Mouse (Mus musculus) MEL (cell line): ENCODE measurements at regions not wholly inside any gene's neighbourhood (a gene's known extent, or its start where the extent isn't known, plus 50 kb on each side); places are given as distances from the start of the nearest gene placed in this dataset.

Source experiments
- DNase-seq: peaks from one replicate; pipeline ENCODE4 v3.0.0; 2011; ENCODE audit warnings: low read depth, low spot score
- H3K27ac ChIP-seq: 2 replicates; pipeline ENCODE4 v1.5.1; 2012; ENCODE audit warnings: low read depth, mild to moderate bottlenecking, control low read depth, low read length, moderate library complexity; ENCODE audit not compliant: control insufficient read depth
- H3K27me3 ChIP-seq, 2 experiments: fragments of 150-350 bp in 1 of 2; sonication (generic) in 1 of 2; 2 replicates each; pipeline ENCODE4 v1.6.1; 2012; ENCODE audit warnings: low read length in 2 of 2, mild to moderate bottlenecking in 2 of 2, improper control_type of control experiment in 1 of 2, moderate library complexity in 1 of 2; ENCODE audit not compliant: insufficient read depth in 2 of 2, control insufficient read depth in 1 of 2
- H3K36me3 ChIP-seq, 2 experiments: 2 replicates each; pipeline ENCODE4 v1.6.1; 2012 to 2014; ENCODE audit warnings: low read length in 2 of 2, improper control_type of control experiment in 1 of 2, inconsistent platforms in 1 of 2, mild to moderate bottlenecking in 1 of 2; ENCODE audit not compliant: insufficient read depth in 2 of 2, control insufficient read depth in 1 of 2
- H3K4me1 ChIP-seq, 2 experiments: fragments of 150-350 bp in 1 of 2; sonication (generic) in 1 of 2; 2 replicates each; pipeline ENCODE4 v1.6.1; 2012; ENCODE audit warnings: low read length in 2 of 2, improper control_type of control experiment in 1 of 2, mild to moderate bottlenecking in 1 of 2; ENCODE audit not compliant: insufficient read depth in 2 of 2, control insufficient read depth in 1 of 2
- H3K4me3 ChIP-seq, 2 experiments: fragments of 150-350 bp in 1 of 2; sonication (generic) in 1 of 2; 2 replicates each; pipeline ENCODE4 v1.5.1; 2012; ENCODE audit warnings: low read depth in 2 of 2, low read length in 2 of 2, mild to moderate bottlenecking in 2 of 2, moderate library complexity in 2 of 2, control low read depth in 1 of 2, improper control_type of control experiment in 1 of 2; ENCODE audit not compliant: control insufficient read depth in 1 of 2, insufficient read depth in 1 of 2
- H3K79me2 ChIP-seq: 2 replicates; pipeline ENCODE4 v1.6.1; 2012; ENCODE audit warnings: mild to moderate bottlenecking, low read length, moderate library complexity; ENCODE audit not compliant: control insufficient read depth, poor library complexity, insufficient read depth
- H3K9ac ChIP-seq: 2 replicates; pipeline ENCODE4 v1.6.1; 2012; ENCODE audit warnings: low read depth, mild to moderate bottlenecking, control low read depth, low read length, moderate library complexity; ENCODE audit not compliant: control insufficient read depth, poor library complexity, severe bottlenecking
- H3K9me3 ChIP-seq: fragments of 150-350 bp; sonication (generic); replicated peaks from 2 replicates; pipeline ENCODE4 v1.6.1; 2012; ENCODE audit warnings: mild to moderate bottlenecking, low read length, improper control_type of control experiment, moderate library complexity; ENCODE audit not compliant: insufficient read depth
- CHD1 ChIP-seq: IDR thresholded peaks from 2 replicates; pipeline ENCODE4 v1.6.1; 2012; ENCODE audit warnings: low read depth, mild to moderate bottlenecking, inconsistent platforms, low read length, improper control_type of control experiment
- CTCF ChIP-seq, 3 experiments: IDR thresholded peaks in 2 of 3; conservative IDR thresholded peaks in 1 of 3; 2 replicates each; pipeline ENCODE4 v1.5.1; 2011 to 2012; ENCODE audit warnings: low read length in 3 of 3, low read depth in 2 of 3, mild to moderate bottlenecking in 2 of 3, improper control_type of control experiment in 1 of 3, inconsistent platforms in 1 of 3, mixed read lengths in 1 of 3, moderate library complexity in 1 of 3; ENCODE audit not compliant: control insufficient read depth in 1 of 3, insufficient read depth in 1 of 3, poor library complexity in 1 of 3, severe bottlenecking in 1 of 3
- GATA1 ChIP-seq: IDR thresholded peaks from 2 replicates; pipeline ENCODE4 v1.6.1; 2011; ENCODE audit warnings: low read depth, low read length, improper control_type of control experiment
- HCFC1 ChIP-seq: IDR thresholded peaks from 2 replicates; pipeline ENCODE4 v1.6.1; 2012; ENCODE audit warnings: low read depth, mild to moderate bottlenecking, inconsistent platforms, low read length, improper control_type of control experiment, moderate library complexity
- JUND ChIP-seq: IDR thresholded peaks from 2 replicates; pipeline ENCODE4 v1.6.1; 2011; ENCODE audit warnings: low read depth, mild to moderate bottlenecking, improper control_type of control experiment, low read length
- MAZ ChIP-seq: IDR thresholded peaks from 2 replicates; pipeline ENCODE4 v1.6.1; 2012; ENCODE audit warnings: low read depth, mild to moderate bottlenecking, inconsistent platforms, low read length, improper control_type of control experiment
- MYB ChIP-seq: IDR thresholded peaks from 2 replicates; pipeline ENCODE4 v1.6.1; 2011; ENCODE audit warnings: mild to moderate bottlenecking, low read depth, low read length, improper control_type of control experiment
- MYC ChIP-seq: IDR thresholded peaks from 2 replicates; pipeline ENCODE4 v1.6.1; 2011; ENCODE audit warnings: low read depth, mild to moderate bottlenecking, low read length, improper control_type of control experiment, moderate library complexity
- NRF1 ChIP-seq: IDR thresholded peaks from 2 replicates; pipeline ENCODE4 v1.6.1; 2014; ENCODE audit warnings: low read depth, mild to moderate bottlenecking, inconsistent platforms, low read length, improper control_type of control experiment, moderate library complexity; ENCODE audit not compliant: poor library complexity, insufficient read depth, severe bottlenecking
- POLR2A ChIP-seq, 2 experiments: IDR thresholded peaks; 2 replicates each; pipeline ENCODE4 v1.6.1; 2011 to 2012; ENCODE audit warnings: low read length in 2 of 2, mild to moderate bottlenecking in 2 of 2, control low read depth in 1 of 2, improper control_type of control experiment in 1 of 2, low read depth in 1 of 2, moderate library complexity in 1 of 2; ENCODE audit not compliant: control insufficient read depth in 1 of 2, insufficient read depth in 1 of 2, poor library complexity in 1 of 2
- POLR2AphosphoS2 ChIP-seq: IDR thresholded peaks from 2 replicates; pipeline ENCODE4 v1.6.1; 2011; ENCODE audit warnings: low read length, improper control_type of control experiment
- POLR2AphosphoS5 ChIP-seq: IDR thresholded peaks from 2 replicates; pipeline ENCODE4 v1.6.1; 2012; ENCODE audit warnings: low read depth, borderline replicate concordance, mild to moderate bottlenecking, inconsistent platforms, low read length, moderate library complexity, mixed read lengths
- RAD21 ChIP-seq: IDR thresholded peaks from 2 replicates; pipeline ENCODE4 v1.6.1; 2011; ENCODE audit warnings: mild to moderate bottlenecking, low read depth, low read length, improper control_type of control experiment
- SMC3 ChIP-seq: IDR thresholded peaks from 2 replicates; pipeline ENCODE4 v1.6.1; 2011; ENCODE audit warnings: low read depth, low read length, improper control_type of control experiment
- TBP ChIP-seq: IDR thresholded peaks from 2 replicates; pipeline ENCODE4 v1.8.0; 2011; ENCODE audit warnings: low read depth, low read length, improper control_type of control experiment
- TCF12 ChIP-seq: IDR thresholded peaks from 2 replicates; pipeline ENCODE4 v1.6.1; 2014; ENCODE audit warnings: low read depth, mild to moderate bottlenecking, inconsistent platforms, low read length, improper control_type of control experiment, moderate library complexity
- USF1 ChIP-seq: IDR thresholded peaks from 2 replicates; pipeline ENCODE4 v1.6.1; 2014; ENCODE audit warnings: low read depth, mild to moderate bottlenecking, inconsistent platforms, low read length, improper control_type of control experiment, moderate library complexity
- ZC3H11A ChIP-seq: IDR thresholded peaks from 2 replicates; pipeline ENCODE4 v1.6.1; 2012; ENCODE audit warnings: low read depth, mild to moderate bottlenecking, inconsistent platforms, low read length, improper control_type of control experiment
- ZMIZ1 ChIP-seq: IDR thresholded peaks from 2 replicates; pipeline ENCODE4 v1.6.1; 2012; ENCODE audit warnings: low read depth, mild to moderate bottlenecking, inconsistent platforms, low read length, improper control_type of control experiment, moderate library complexity
- ZNF384 ChIP-seq: IDR thresholded peaks from 2 replicates; pipeline ENCODE4 v1.6.1; 2012; ENCODE audit warnings: low read depth, mild to moderate bottlenecking, inconsistent platforms, low read length, improper control_type of control experiment

DNA sequence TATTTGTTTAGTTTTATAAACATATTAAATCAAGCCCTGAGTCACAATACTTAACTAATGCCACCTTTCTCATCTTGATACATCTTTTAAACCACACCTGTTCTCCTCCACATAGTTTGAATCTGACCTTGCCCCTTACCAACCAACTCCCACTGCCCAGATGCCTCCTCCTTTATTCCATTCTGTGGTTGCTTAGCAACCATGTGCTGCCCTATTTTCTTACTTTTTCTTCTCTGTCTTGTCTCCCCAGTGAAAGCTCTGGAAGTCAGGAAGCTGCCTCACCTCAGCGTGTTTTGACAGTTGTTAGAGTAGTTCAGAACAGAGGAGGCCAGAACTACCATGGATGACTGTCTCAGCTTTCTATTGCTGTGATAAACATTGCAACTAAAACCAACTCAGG lies 227.7 kb downstream of the Tbl1xr1 start:
- H3K27me3 ChIP-seq, result no peaks in the 10 kb centered on the region

DNA sequence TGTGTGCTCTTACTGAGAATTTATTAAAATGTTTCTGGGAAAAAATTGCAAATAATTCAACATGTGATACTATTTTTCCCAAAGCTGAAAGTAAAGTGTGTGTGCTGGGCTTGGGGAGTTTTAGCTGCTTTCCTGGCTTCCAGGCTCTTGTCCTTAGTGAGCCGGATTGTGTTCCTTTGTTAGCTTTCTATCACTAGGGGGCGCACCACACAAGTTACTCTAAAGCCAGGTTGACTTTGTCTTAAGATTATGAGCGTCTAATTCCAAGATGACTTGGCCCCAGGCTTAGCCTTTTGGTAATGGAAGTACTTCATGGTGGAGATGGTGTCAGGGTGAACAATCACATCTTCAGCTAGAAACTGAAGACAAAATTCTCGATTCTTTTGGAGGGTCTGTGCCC lies 230.2 kb downstream of the Tbl1xr1 start:
- Histone ChIP-seq H3K4me3 (no peak overlapping the region), H3K4me1 (no peaks in the 10 kb centered on the region), H3K27me3 (no peaks in the 10 kb centered on the region), H3K9ac (no peak overlapping the region), H3K9me3 (no peaks in the 10 kb centered on the region), H3K27ac (no peak overlapping the region), H3K79me2 (no peaks in the 10 kb centered on the region), H3K36me3 (no peaks in the 10 kb centered on the region)
- TF ChIP-seq CHD1 (no peak), POLR2A (IDR thresholded peaks at IDR 0.05; ENCODE audit: control insufficient read depth in 1 of 2, insufficient read depth in 1 of 2, low read depth in 1 of 2, low read length in 2 of 2, poor library complexity in 1 of 2) (no peak), ZC3H11A (peak; percentile 62), MAZ (no peak), MYC (no peak), POLR2AphosphoS2 (no peak), SMC3 (peak; percentile 72), CTCF (IDR thresholded peaks at IDR 0.05 in 2 of 3, conservative IDR thresholded peaks at IDR 0.05 in 1 of 3; ENCODE audit: control insufficient read depth in 1 of 3, insufficient read depth in 1 of 3, low read depth in 2 of 3, low read length in 3 of 3, poor library complexity in 1 of 3, severe bottlenecking in 1 of 3) (peak; percentile 32 to 65 (median 56); a peak in 5 of 6 replicates), RAD21 (peak; percentile 63)
- DNase-seq, result peak; percentile 60

More for the DNA sequence above, 227.7 kb downstream of the Tbl1xr1 start:
- Histone ChIP-seq H3K9ac (no peak overlapping the region), H3K79me2 (no peaks in the 10 kb centered on the region), H3K4me3 (no peak overlapping the region), H3K9me3 (no peaks in the 10 kb centered on the region), H3K27ac (no peak overlapping the region), H3K4me1 (no peaks in the 10 kb centered on the region), H3K36me3 (no peaks in the 10 kb centered on the region)
- no peak for TF ChIP-seq GATA1
- TF ChIP-seq TCF12, result no peak
- no peak for TF ChIP-seq USF1
- no peak for TF ChIP-seq MAZ
- TF ChIP-seq POLR2AphosphoS5, result no peak
- no peak for TF ChIP-seq ZNF384
- TF ChIP-seq TBP, result no peak
- TF ChIP-seq JUND, result no peak
- no peak for TF ChIP-seq ZMIZ1
- TF ChIP-seq NRF1, result no peak
- no peak for TF ChIP-seq MYB
- no peak for TF ChIP-seq MYC
- TF ChIP-seq HCFC1, result no peak
- DNase-seq, result no peak
